Mouse (Mus musculus): ENCODE data around the gene Thada.
"Not testable (repeated sequence)": the region's sequence is repeated elsewhere in the genome, so short reads cannot be mapped to it uniquely, and the experiment has no call there.

The Thada gene

GRCm38 (mm10) chr17:84261010-84261409 is 205.0 kb downstream of the Thada start:
- no peak for DNase-seq (ENCODE audit: low spot score in 2 of 2)

GRCm38 (mm10) chr17:84260226-84260625 is 205.8 kb downstream of the Thada start:
- DNase-seq (ENCODE audit: low spot score in 2 of 2) = no peak

- DNase-seq (ENCODE audit: low spot score in 2 of 2) = no peak
Measured at GRCm38 (mm10) chr17:84258638-84259261, 207.3 kb downstream of the Thada start.

- DNase-seq (ENCODE audit: low spot score in 2 of 2) = no peak
Measured at GRCm38 (mm10) chr17:84257927-84258532, 208.0 kb downstream of the Thada start.

- no peak for DNase-seq (ENCODE audit: low spot score in 2 of 2)
Measured at GRCm38 (mm10) chr17:84256278-84256819, 209.7 kb downstream of the Thada start.

GRCm38 (mm10) chr17:84255841-84256240 is 210.2 kb downstream of the Thada start:
- no peak for DNase-seq (ENCODE audit: low spot score in 2 of 2)

- DNase-seq (ENCODE audit: low spot score in 2 of 2) = no peak
Measured at GRCm38 (mm10) chr17:84251426-84251825, 214.6 kb downstream of the Thada start.

- DNase-seq (ENCODE audit: low spot score in 2 of 2) = no peak
Measured at GRCm38 (mm10) chr17:84244182-84244920, 221.7 kb downstream of the Thada start.

GRCm38 (mm10) chr17:84243759-84244158 is 222.2 kb downstream of the Thada start:
- DNase-seq (ENCODE audit: low spot score in 2 of 2) = no peak

GRCm38 (mm10) chr17:84241308-84241957 is 224.6 kb downstream of the Thada start:
- no peak for DNase-seq (ENCODE audit: low spot score in 2 of 2)

GRCm38 (mm10) chr17:84239679-84240292 is 226.2 kb downstream of the Thada start:
- no peak for DNase-seq (ENCODE audit: low spot score in 2 of 2)

- no peak for DNase-seq (ENCODE audit: low spot score in 2 of 2)
Measured at GRCm38 (mm10) chr17:84238174-84238573, 227.8 kb downstream of the Thada start.

- no peak for DNase-seq (ENCODE audit: low spot score in 2 of 2)
Measured at GRCm38 (mm10) chr17:84236781-84237557, 229.0 kb downstream of the Thada start.

GRCm38 (mm10) chr17:84235399-84235928 is 230.5 kb downstream of the Thada start:
- DNase-seq (ENCODE audit: low spot score in 2 of 2) = no peak

- DNase-seq (ENCODE audit: low spot score in 2 of 2) = not testable (repeated sequence)
Measured at GRCm38 (mm10) chr17:84234785-84235184, 231.2 kb downstream of the Thada start.

GRCm38 (mm10) chr17:84233758-84234157 is 232.2 kb downstream of the Thada start:
- DNase-seq (ENCODE audit: low spot score in 2 of 2) = no peak

GRCm38 (mm10) chr17:84231361-84231760 is 234.6 kb downstream of the Thada start:
- peak; percentile 23 to 39 for DNase-seq (ENCODE audit: low spot score in 2 of 2)

GRCm38 (mm10) chr17:84228223-84228622 is 237.8 kb downstream of the Thada start:
- DNase-seq (ENCODE audit: low spot score in 2 of 2) = no peak

GRCm38 (mm10) chr17:84226681-84227080 is 239.3 kb downstream of the Thada start:
- no peak for DNase-seq (ENCODE audit: low spot score in 2 of 2)

GRCm38 (mm10) chr17:84226231-84226630 is 239.8 kb downstream of the Thada start:
- no peak for DNase-seq (ENCODE audit: low spot score in 2 of 2)
